Mouse (Mus musculus) liver, embryonic 11.5 days (tissue): ENCODE measurements around the gene Fgfr2. TPM values are rescaled to one million over a fixed set of nuclear protein-coding genes. Genes with fewer than 3 reads are reported as not detected.

Experiments
- ATAC-seq: fragments of 200-750 bp; cut with Nextera tagmentation; replicated peaks from 2 replicates; pipeline ENCODE4 v1.8.0; 2017; ENCODE audit warnings: moderate number of reproducible peaks, mild to moderate bottlenecking, moderate TSS enrichment, moderate library complexity; ENCODE audit not compliant: low FRiP score
- DNase-seq: peaks from one replicate; pipeline ENCODE4 v3.0.0-alpha.2; 2017; ENCODE audit warnings: low spot score
- H3K27ac ChIP-seq: fragments of 300-500 bp; sonication (generic); 2 replicates; pipeline ENCODE4 v1.5.1; 2014; ENCODE audit warnings: mild to moderate bottlenecking, low read depth, low read length, control low read depth
- H3K27me3 ChIP-seq: fragments of 300-500 bp; sonication (generic); replicated peaks from 2 replicates; pipeline ENCODE4 v1.6.1; 2014; ENCODE audit warnings: low read length, mixed read lengths; ENCODE audit not compliant: control insufficient read depth, insufficient read depth
- H3K36me3 ChIP-seq: fragments of 300-500 bp; sonication (generic); 2 replicates; pipeline ENCODE4 v1.6.1; 2014; ENCODE audit warnings: mild to moderate bottlenecking, low read length, moderate library complexity, mixed read lengths; ENCODE audit not compliant: control insufficient read depth, insufficient read depth
- H3K4me1 ChIP-seq: fragments of 300-500 bp; sonication (generic); replicated peaks from 2 replicates; pipeline ENCODE4 v1.6.1; 2014; ENCODE audit warnings: low read length, mixed read lengths; ENCODE audit not compliant: control insufficient read depth, insufficient read depth
- H3K4me2 ChIP-seq: fragments of 300-500 bp; sonication (generic); 2 replicates; pipeline ENCODE4 v1.6.1; 2014; ENCODE audit warnings: mild to moderate bottlenecking, control low read depth, moderate library complexity
- H3K4me3 ChIP-seq: fragments of 300-500 bp; sonication (generic); 2 replicates; pipeline ENCODE4 v1.5.1; 2014; ENCODE audit warnings: low read depth, low read length, control low read depth
- H3K9ac ChIP-seq: fragments of 300-500 bp; sonication (generic); 2 replicates; pipeline ENCODE4 v1.6.1; 2014; ENCODE audit warnings: low read depth, low read length, control low read depth
- H3K9me3 ChIP-seq: fragments of 300-500 bp; sonication (generic); 2 replicates; pipeline ENCODE4 v1.6.1; 2016; ENCODE audit warnings: low read length, inconsistent platforms, mixed read lengths; ENCODE audit not compliant: control insufficient read depth
- WGBS: fragments of 180-500 bp; shearing (Covaris S2); extraction: QIAGEN DNeasy Blood & Tissue Kit; methylation state at CpG from one replicate; pipeline ENCODE4 v1.1.7; 2014; 5-methylcytosine and 5-hydroxymethylcytosine counted together
- polyA plus RNA-seq: library from polyadenylated mRNA; unstranded; fragments of >200 nt; fragmentation: Nextera tagmentation; extraction: Ambion mirVana; gene quantifications from 2 replicates; pipeline ENCODE4 v1.2.1, GENCODE M21; 2014

Fgfr2 gene
- polyA plus RNA-seq, 1 experiment from 2014 or later = 32.6 TPM

- H3K9ac ChIP-seq = no peak overlapping the region
- H3K4me1 ChIP-seq = no peaks in the 10 kb centered on the region
- H3K27ac ChIP-seq = no peak overlapping the region
- 66% methylated on average over 8 of the region's 8 CpGs for WGBS
- no peak for DNase-seq
- ATAC-seq = no peak
- no peaks in the 10 kb centered on the region for H3K27me3 ChIP-seq
- no peak overlapping the region for H3K4me3 ChIP-seq
- no peaks in the 10 kb centered on the region for H3K36me3 ChIP-seq
- H3K4me2 ChIP-seq = no peak overlapping the region
- no peaks in the 10 kb centered on the region for H3K9me3 ChIP-seq
Measured at GRCm38 (mm10) chr7:131477140-131477539, 1646.0 kb downstream of the Fgfr2 start.

DNA sequence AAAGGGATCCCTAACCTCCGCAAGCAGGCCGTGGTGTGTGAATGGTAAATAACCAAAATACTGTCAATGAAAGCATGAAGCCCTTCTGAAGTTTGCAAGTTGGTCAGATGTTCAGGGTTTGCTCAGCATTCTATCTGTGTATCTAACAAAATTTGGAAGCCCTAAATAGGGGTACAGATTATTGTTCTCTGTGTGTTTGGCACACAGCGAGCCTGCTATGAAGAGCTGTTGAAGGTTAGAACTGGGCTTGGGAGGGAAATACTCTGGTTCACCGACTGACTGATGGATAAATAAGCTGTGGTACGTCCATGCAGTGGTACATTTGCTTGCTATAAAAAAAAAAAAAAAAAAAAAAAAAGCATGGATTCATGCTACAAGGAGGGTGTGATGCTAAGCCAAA lies 1651.6 kb downstream of the Fgfr2 start:
- Histone ChIP-seq H3K27me3 (no peaks in the 10 kb centered on the region), H3K36me3 (no peaks in the 10 kb centered on the region), H3K9me3 (no peaks in the 10 kb centered on the region; the same call in 1 of the 2 replicates), H3K4me3 (no peak overlapping the region), H3K9ac (no peak overlapping the region), H3K4me2 (no peak overlapping the region), H3K27ac (no peak overlapping the region), H3K4me1 (no peaks in the 10 kb centered on the region)
- WGBS = 80% methylated on average over 5 of the region's 5 CpGs
- DNase-seq (no peak), ATAC-seq (no peak)

GRCm38 (mm10) chr7:131469506-131469905 lies 1653.6 kb downstream of the Fgfr2 start:
- WGBS = 55% methylated on average over 3 of the region's 3 CpGs

DNA sequence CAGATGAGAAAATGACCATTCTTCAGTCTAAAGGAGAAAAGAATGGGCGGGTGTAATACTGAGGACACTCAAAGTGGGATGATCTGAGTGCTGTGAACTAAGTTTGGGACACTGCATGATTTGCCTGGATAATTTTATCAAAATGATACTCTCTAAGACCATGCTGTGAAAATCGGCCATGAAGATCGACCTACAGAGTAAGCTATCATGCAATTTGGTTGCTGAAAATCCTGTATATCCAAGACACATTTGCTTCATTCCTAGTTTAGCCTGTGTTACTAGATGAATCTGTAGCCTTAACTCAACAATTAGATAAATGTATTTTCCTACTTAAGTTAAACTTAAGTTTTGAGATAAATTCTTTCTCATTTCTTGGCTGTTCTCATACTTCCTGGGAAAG lies 1655.8 kb downstream of the Fgfr2 start:
- H3K27me3 ChIP-seq = no peaks in the 10 kb centered on the region
- no peak overlapping the region for H3K4me3 ChIP-seq
- WGBS = 65% methylated on average over 3 of the region's 3 CpGs
- no peaks in the 10 kb centered on the region; the same call in 1 of the 2 replicates for H3K9me3 ChIP-seq
- no peaks in the 10 kb centered on the region for H3K36me3 ChIP-seq
- DNase-seq (no peak), ATAC-seq (no peak)
- H3K4me2 ChIP-seq = no peak overlapping the region
- no peak overlapping the region for H3K9ac ChIP-seq
- H3K27ac ChIP-seq = no peak overlapping the region
- H3K4me1 ChIP-seq = no peaks in the 10 kb centered on the region

More at GRCm38 (mm10) chr7:131469506-131469905, 1653.6 kb downstream of the Fgfr2 start:
- H3K9me3 ChIP-seq = no peaks in the 10 kb centered on the region; the same call in 1 of the 2 replicates
- H3K27me3 ChIP-seq = no peaks in the 10 kb centered on the region
- H3K27ac ChIP-seq = no peak overlapping the region
- H3K4me3 ChIP-seq = no peak overlapping the region
- no peaks in the 10 kb centered on the region for H3K4me1 ChIP-seq
- DNase-seq (no peak), ATAC-seq (no peak)
- no peak overlapping the region for H3K4me2 ChIP-seq
- H3K9ac ChIP-seq = no peak overlapping the region
- no peaks in the 10 kb centered on the region for H3K36me3 ChIP-seq

DNA sequence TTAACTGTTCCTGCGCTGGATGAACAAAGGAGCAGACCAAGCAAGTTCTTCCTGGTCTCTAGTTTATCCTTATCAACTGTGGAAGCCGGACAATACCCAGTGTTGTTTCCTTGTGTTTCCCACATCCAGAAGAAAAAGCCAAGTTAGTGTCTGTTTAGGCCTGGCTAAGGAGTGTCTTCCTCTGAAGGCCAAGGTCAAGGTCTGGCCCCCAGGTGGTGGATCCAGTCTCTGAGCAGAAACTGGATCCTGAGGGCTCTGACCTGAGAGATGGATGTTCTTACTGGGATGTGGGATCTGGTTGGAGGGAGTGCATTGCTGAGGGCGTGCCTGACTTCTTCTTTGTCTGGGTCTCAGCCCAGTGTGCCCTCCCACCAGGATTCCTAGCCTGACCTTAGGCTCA lies 1657.4 kb downstream of the Fgfr2 start:
- ATAC-seq = no peak
- Histone ChIP-seq H3K4me1 (no peaks in the 10 kb centered on the region), H3K27me3 (no peaks in the 10 kb centered on the region), H3K9me3 (no peaks in the 10 kb centered on the region; the same call in 1 of the 2 replicates), H3K4me3 (no peak overlapping the region), H3K4me2 (no peak overlapping the region), H3K36me3 (no peaks in the 10 kb centered on the region), H3K9ac (no peak overlapping the region), H3K27ac (no peak overlapping the region)
- no peak for DNase-seq
- WGBS = 65% methylated on average over 3 of the region's 3 CpGs

- no peak overlapping the region for H3K4me2 ChIP-seq
Measured at GRCm38 (mm10) chr7:131465117-131465601, 1658.0 kb downstream of the Fgfr2 start.

GRCm38 (mm10) chr7:131456714-131457113 lies 1666.4 kb downstream of the Fgfr2 start:
- Histone ChIP-seq H3K9ac (no peak overlapping the region), H3K36me3 (no peaks in the 10 kb centered on the region), H3K4me2 (no peak overlapping the region), H3K4me1 (no peaks in the 10 kb centered on the region), H3K27me3 (no peaks in the 10 kb centered on the region), H3K27ac (no peak overlapping the region), H3K9me3 (no peaks in the 10 kb centered on the region), H3K4me3 (no peak overlapping the region)
- ATAC-seq (no peak), DNase-seq (no peak)
- 77% methylated on average over 5 of the region's 5 CpGs for WGBS

More at GRCm38 (mm10) chr7:131465117-131465601, 1658.0 kb downstream of the Fgfr2 start:
- 67% methylated on average over 3 of the region's 3 CpGs for WGBS
- Histone ChIP-seq H3K4me1 (no peaks in the 10 kb centered on the region), H3K9me3 (no peaks in the 10 kb centered on the region), H3K27me3 (no peaks in the 10 kb centered on the region), H3K4me3 (no peak overlapping the region), H3K36me3 (no peaks in the 10 kb centered on the region), H3K27ac (no peak overlapping the region), H3K9ac (no peak overlapping the region)
- DNase-seq (no peak), ATAC-seq (no peak)

DNA sequence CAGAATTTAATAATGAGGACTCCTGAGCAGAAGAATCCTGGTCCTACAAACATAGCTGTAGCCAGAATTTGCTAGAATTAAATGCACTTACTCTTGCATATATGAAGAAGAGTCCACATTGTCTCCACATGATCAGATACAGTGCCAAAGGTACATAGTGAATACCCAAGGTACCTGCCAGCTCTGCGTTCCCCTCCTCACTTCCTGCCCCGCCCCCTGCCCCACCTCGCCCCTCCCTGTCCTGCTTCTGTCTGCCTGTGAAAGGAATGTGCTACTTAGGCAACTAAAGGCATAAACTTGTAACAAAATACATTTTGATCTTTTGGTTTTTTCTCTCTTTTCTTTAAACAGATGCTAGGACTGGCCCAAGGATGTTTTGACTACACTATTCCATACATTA lies 1686.1 kb downstream of the Fgfr2 start:
- Histone ChIP-seq H3K4me3 (no peak overlapping the region), H3K9me3 (no peaks in the 10 kb centered on the region), H3K4me2 (no peak overlapping the region), H3K27ac (no peak overlapping the region), H3K4me1 (no peaks in the 10 kb centered on the region), H3K27me3 (no peaks in the 10 kb centered on the region), H3K9ac (no peak overlapping the region), H3K36me3 (no peaks in the 10 kb centered on the region)
- WGBS = 49% methylated on average over 3 of the region's 3 CpGs
- ATAC-seq = no peak
- DNase-seq = no peak

DNA sequence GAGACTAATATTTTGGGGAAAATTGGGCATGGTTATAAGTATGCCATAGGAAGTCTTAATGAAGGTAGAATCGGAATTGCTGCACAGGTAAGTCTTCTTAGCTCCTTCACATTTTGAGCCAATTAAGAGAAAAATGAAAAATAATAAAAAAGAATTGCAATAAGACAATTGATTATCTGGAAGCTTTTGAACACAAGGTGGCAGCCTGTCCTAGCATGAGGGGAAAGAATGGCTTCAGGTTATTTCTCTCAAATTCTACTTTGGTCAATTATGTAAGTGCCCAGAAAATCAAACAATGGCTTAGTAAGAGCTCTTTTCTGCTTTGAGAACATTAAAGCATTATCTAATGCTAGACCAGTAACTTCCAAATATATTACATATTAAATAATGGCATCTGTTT lies 1688.9 kb downstream of the Fgfr2 start:
- H3K4me1 ChIP-seq = no peaks in the 10 kb centered on the region
- H3K4me3 ChIP-seq = no peak overlapping the region
- DNase-seq (no peak), ATAC-seq (no peak)
- peaks cover 3% of the 10 kb centered on the region; the same call in 1 of the 2 replicates for H3K36me3 ChIP-seq
- no peaks in the 10 kb centered on the region for H3K27me3 ChIP-seq
- no peak overlapping the region for H3K4me2 ChIP-seq
- no peak overlapping the region for H3K27ac ChIP-seq
- no peaks in the 10 kb centered on the region for H3K9me3 ChIP-seq
- WGBS = 76% methylated on average over 1 of the region's 1 CpGs
- no peak overlapping the region for H3K9ac ChIP-seq
